Mouse (Mus musculus) MEL-GATA-1-ER (cell line): Measurements from ENCODE around the gene Tor2a.

ENCODE experiments used
- DNase-seq: peaks from one replicate; pipeline ENCODE4 v3.0.0-alpha.2; 2012; ENCODE audit warnings: low read depth; ENCODE audit errors: extremely low read depth

Tor2a gene

GRCm38 (mm10) chr2:32808816-32809566 lies 52.0 kb downstream of the Tor2a start:
- DNase-seq, result no peak
